Mouse (Mus musculus): ENCODE results near the gene Sat2. TPM values are rescaled to one million over a fixed set of nuclear protein-coding genes. Genes with fewer than 3 reads are reported as not detected.
"Not testable (repeated sequence)": the region's sequence is repeated elsewhere in the genome, so short reads cannot be mapped to it uniquely, and the experiment has no call there.

Sat2 gene
- total RNA-seq, 2 experiments from 2014 or later, result not detected

- no peak for ATAC-seq (ENCODE audit: poor library complexity, severe bottlenecking)
Observed at GRCm38 (mm10) chr11:69599436-69599835, 22.4 kb upstream of the Sat2 start.

- no peak for ATAC-seq (ENCODE audit: poor library complexity, severe bottlenecking)
Observed at GRCm38 (mm10) chr11:69600098-69600497, 21.7 kb upstream of the Sat2 start.

- ATAC-seq (ENCODE audit: poor library complexity, severe bottlenecking), result no peak
Observed at GRCm38 (mm10) chr11:69601768-69602167, 20.1 kb upstream of the Sat2 start.

- ATAC-seq (ENCODE audit: poor library complexity, severe bottlenecking), result no peak
Observed at GRCm38 (mm10) chr11:69603516-69603915, 18.3 kb upstream of the Sat2 start.

GRCm38 (mm10) chr11:69604347-69604746 lies 17.5 kb upstream of the Sat2 start:
- no peak for ATAC-seq (ENCODE audit: poor library complexity, severe bottlenecking)

GRCm38 (mm10) chr11:69604795-69605664 lies 16.8 kb upstream of the Sat2 start:
- 0 out of 2 replicates have a peak, but pooled peaks have one; percentile 41 for ATAC-seq (ENCODE audit: poor library complexity, severe bottlenecking)

- ATAC-seq (ENCODE audit: poor library complexity, severe bottlenecking), result peak; percentile 77
Observed at GRCm38 (mm10) chr11:69605726-69606490, 15.9 kb upstream of the Sat2 start, which contains the start of gene Atp1b2. Gene Atp1b2 (minus strand): TSS chr11:69605942.

GRCm38 (mm10) chr11:69606491-69606795 lies 15.4 kb upstream of the Sat2 start:
- no peak for ATAC-seq (ENCODE audit: poor library complexity, severe bottlenecking)

- no peak for ATAC-seq (ENCODE audit: poor library complexity, severe bottlenecking)
Observed at GRCm38 (mm10) chr11:69606832-69607231, 15.0 kb upstream of the Sat2 start.

GRCm38 (mm10) chr11:69608525-69608924 lies 13.3 kb upstream of the Sat2 start:
- no peak for ATAC-seq (ENCODE audit: poor library complexity, severe bottlenecking)

- ATAC-seq (ENCODE audit: poor library complexity, severe bottlenecking), result no peak
Observed at GRCm38 (mm10) chr11:69609416-69609815, 12.4 kb upstream of the Sat2 start.

- no peak for ATAC-seq (ENCODE audit: poor library complexity, severe bottlenecking)
Observed at GRCm38 (mm10) chr11:69610899-69611298, 10.9 kb upstream of the Sat2 start.

GRCm38 (mm10) chr11:69613553-69614256 lies 8.1 kb upstream of the Sat2 start:
- ATAC-seq (ENCODE audit: poor library complexity, severe bottlenecking), result peak; percentile 67

GRCm38 (mm10) chr11:69614257-69614588 lies 7.6 kb upstream of the Sat2 start:
- ATAC-seq (ENCODE audit: poor library complexity, severe bottlenecking), result not testable (repeated sequence)

- no peak for ATAC-seq (ENCODE audit: poor library complexity, severe bottlenecking)
Observed at GRCm38 (mm10) chr11:69616781-69617180, 5.0 kb upstream of the Sat2 start.

- no peak for ATAC-seq (ENCODE audit: poor library complexity, severe bottlenecking)
Observed at GRCm38 (mm10) chr11:69617805-69618204, 4.0 kb upstream of the Sat2 start, which contains the start of gene Shbg. Gene Shbg (minus strand): TSS chr11:69617905.

GRCm38 (mm10) chr11:69620394-69621081 lies 1.3 kb upstream of the Sat2 start:
- ATAC-seq (ENCODE audit: poor library complexity, severe bottlenecking), result no peak

GRCm38 (mm10) chr11:69622406-69622805 lies 582 bp downstream of the Sat2 start:
- no peak for ATAC-seq (ENCODE audit: poor library complexity, severe bottlenecking)

GRCm38 (mm10) chr11:69623006-69623405 lies 1.2 kb downstream of the Sat2 start:
- no peak for ATAC-seq (ENCODE audit: poor library complexity, severe bottlenecking)

- not testable (repeated sequence) for ATAC-seq (ENCODE audit: poor library complexity, severe bottlenecking)
Observed at GRCm38 (mm10) chr11:69624339-69624738, 2.5 kb downstream of the Sat2 start.

- ATAC-seq (ENCODE audit: poor library complexity, severe bottlenecking), result peak; percentile 55
Observed at GRCm38 (mm10) chr11:69628286-69628685, 6.5 kb downstream of the Sat2 start.
